Mouse (Mus musculus) erythroblast, embryonic 14.5 days (primary cell): ENCODE results near the gene Ankfy1. TPM values are rescaled to one million over a fixed set of nuclear protein-coding genes. Genes with fewer than 3 reads are reported as not detected.

Source experiments
- H3K27me3 ChIP-seq: 2 replicates; pipeline ENCODE4 v1.6.1; 2012; ENCODE audit warnings: inconsistent platforms; ENCODE audit not compliant: control insufficient read depth
- H3K36me3 ChIP-seq: 2 replicates; pipeline ENCODE4 v1.6.1; 2012; ENCODE audit warnings: mild to moderate bottlenecking, inconsistent platforms; ENCODE audit not compliant: control insufficient read depth
- H3K4me1 ChIP-seq: 2 replicates; pipeline ENCODE4 v1.6.1; 2012; ENCODE audit warnings: inconsistent platforms; ENCODE audit not compliant: control insufficient read depth
- H3K4me3 ChIP-seq: replicated peaks from 2 replicates; pipeline ENCODE3; 2012; ENCODE audit warnings: moderate library complexity, mild to moderate bottlenecking, inconsistent platforms
- H3K9me3 ChIP-seq: 2 replicates; pipeline ENCODE4 v1.6.1; 2012; ENCODE audit warnings: low read length, inconsistent platforms, mixed read lengths; ENCODE audit not compliant: control insufficient read depth
- GATA1 ChIP-seq: IDR thresholded peaks from 2 replicates; pipeline ENCODE4 v1.6.1; 2012; ENCODE audit warnings: low read length, inconsistent platforms, mixed read lengths
- TAL1 ChIP-seq: IDR thresholded peaks from 3 replicates; pipeline ENCODE4 v1.6.1; 2012; ENCODE audit warnings: low read length, inconsistent platforms, mixed read lengths
- polyA plus RNA-seq: library from polyadenylated mRNA; stranded (reverse); fragments of >175 nt; gene quantifications from 2 replicates; pipeline ENCODE4 v1.2.3, GENCODE M21; 2012

Ankfy1 gene
- polyA plus RNA-seq, 1 experiment: 0.30 TPM

DNA sequence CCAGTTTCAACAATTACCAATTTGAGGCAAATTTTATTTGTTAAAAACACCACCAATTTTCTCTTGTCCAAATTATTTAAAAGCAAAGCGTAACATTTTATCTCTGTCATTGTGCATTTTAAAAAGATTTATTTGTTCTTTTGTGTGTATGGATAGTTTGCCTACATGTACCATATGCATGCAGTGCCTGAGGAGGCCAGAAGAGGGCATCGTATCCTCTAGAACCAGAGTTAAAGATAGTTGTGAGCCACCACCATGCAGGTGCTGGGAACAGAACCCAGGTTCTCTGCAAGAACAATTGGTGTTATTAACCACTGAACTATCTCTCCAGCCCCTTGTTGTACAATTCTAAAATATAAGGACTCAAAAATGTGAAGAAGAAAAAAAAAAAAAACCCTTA lies 124.4 kb downstream of the Ankfy1 start:
- H3K4me1 ChIP-seq: no peaks in the 10 kb centered on the region
- no peaks in the 10 kb centered on the region for H3K9me3 ChIP-seq
- no peak for TF ChIP-seq GATA1
- no peak for TF ChIP-seq TAL1
- no peak overlapping the region for H3K4me3 ChIP-seq
- H3K36me3 ChIP-seq: peaks cover 12% of the 10 kb centered on the region
- no peaks in the 10 kb centered on the region for H3K27me3 ChIP-seq

DNA sequence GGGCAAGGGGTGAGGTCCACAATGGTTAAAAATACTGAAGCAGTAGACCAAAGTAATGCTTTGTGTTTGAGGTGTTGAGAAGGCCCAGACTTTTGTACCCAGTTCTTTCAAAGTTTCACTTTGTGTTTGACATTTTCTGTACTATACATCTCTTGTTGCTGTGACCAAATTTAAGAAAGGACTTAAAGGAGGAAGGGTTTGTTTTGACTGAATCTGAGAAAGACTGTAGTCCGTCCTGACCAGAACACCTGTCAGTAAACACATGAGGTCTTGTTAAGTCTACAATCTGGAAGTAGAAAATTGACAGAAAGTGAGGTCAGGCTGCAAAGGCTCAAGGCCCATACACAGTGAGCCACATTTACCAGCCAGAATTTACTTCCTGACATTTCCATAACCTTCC lies 127.1 kb downstream of the Ankfy1 start:
- peaks cover 34% of the 10 kb centered on the region for H3K36me3 ChIP-seq
- H3K4me3 ChIP-seq: no peak overlapping the region
- TF ChIP-seq TAL1: no peak
- TF ChIP-seq GATA1: no peak
- no peaks in the 10 kb centered on the region for H3K4me1 ChIP-seq
- no peaks in the 10 kb centered on the region for H3K9me3 ChIP-seq
- H3K27me3 ChIP-seq: no peaks in the 10 kb centered on the region

GRCm38 (mm10) chr11:72818067-72818466 lies 128.3 kb downstream of the Ankfy1 start:
- H3K36me3 ChIP-seq: peaks cover 45% of the 10 kb centered on the region
- TF ChIP-seq GATA1 (no peak), TAL1 (no peak)
- H3K27me3 ChIP-seq: no peaks in the 10 kb centered on the region
- no peaks in the 10 kb centered on the region for H3K9me3 ChIP-seq
- H3K4me1 ChIP-seq: no peaks in the 10 kb centered on the region
- no peak overlapping the region for H3K4me3 ChIP-seq

GRCm38 (mm10) chr11:72821041-72821440 lies 131.2 kb downstream of the Ankfy1 start:
- Histone ChIP-seq H3K4me3 (no peak overlapping the region), H3K27me3 (no peaks in the 10 kb centered on the region), H3K9me3 (no peaks in the 10 kb centered on the region), H3K4me1 (no peaks in the 10 kb centered on the region), H3K36me3 (peaks cover 64% of the 10 kb centered on the region)
- TF ChIP-seq TAL1 (no peak), GATA1 (no peak)

Other genes with a start within 250 kb of the Ankfy1 start
- 4.1 TPM in 2 replicates for gene Mybbp1a, start 248.7 kb upstream of the Ankfy1 start, polyA plus RNA-seq
- gene Spns2, start 200.1 kb upstream of the Ankfy1 start, polyA plus RNA-seq: 0.10 and 0.16 TPM in 2 replicates
- gene Spns3, start 139.5 kb upstream of the Ankfy1 start, polyA plus RNA-seq: 0.07 and 0.14 TPM in 2 replicates
- gene Ube2g1, start 82.7 kb upstream of the Ankfy1 start, polyA plus RNA-seq: 1.4 and 1.5 TPM in 2 replicates
- gene Cyb5d2, start 106.1 kb downstream of the Ankfy1 start, polyA plus RNA-seq: 0.08 and 0.11 TPM in 2 replicates
- gene Zzef1, start 106.2 kb downstream of the Ankfy1 start, polyA plus RNA-seq: 0.47 and 0.55 TPM in 2 replicates